13 mouse cellular contexts compared by ENCODE assay signal in genomic region chr8:64397876-64398275, GRCm38 (mm10).
"Had no signal": no experiment of that assay in that cellular context is flagged by ENCODE, and none has a peak within 500 bp of the region (broad histone marks: within the 10 kb centered on the region; RNA-seq: fewer than 3 reads in every experiment).

No protein-coding gene starts in this region.

- H3K4me3 ChIP-seq: limb, embryonic 13.5 days; midbrain, embryonic 10.5 days; myocyte; neural tube, embryonic 12.5 days had no signal

- H3K27me3 ChIP-seq: neural tube, embryonic 12.5 days had no signal

- H3K4me2 ChIP-seq: limb, embryonic 13.5 days; neural tube, embryonic 12.5 days had no signal

- H3K4me1 ChIP-seq: midbrain, embryonic 10.5 days; neural tube, embryonic 12.5 days had no signal

- H3K9me3 ChIP-seq: limb, embryonic 13.5 days; midbrain, embryonic 10.5 days; neural tube, embryonic 12.5 days had no signal

- H3K27ac ChIP-seq: limb, embryonic 13.5 days; liver, embryonic 14.5 days; midbrain, embryonic 10.5 days; neural tube, embryonic 12.5 days had no signal

- DNase-seq: kidney, adult 11 months; layer of hippocampus, adult 9-11 months; layer of hippocampus, postnatal 36 days; lung, adult 18-20 months; midbrain, embryonic 14.5 days; retina, postnatal 1 day; right cerebral cortex, postnatal 14 days; thymus, postnatal 4 days had no signal

- H3K36me3 ChIP-seq: limb, embryonic 13.5 days; midbrain, embryonic 10.5 days; neural tube, embryonic 12.5 days had no signal

- H3K9ac ChIP-seq: limb, embryonic 13.5 days; liver, embryonic 14.5 days; neural tube, embryonic 12.5 days had no signal
